Mouse (Mus musculus): ENCODE measurements around the gene Pde7b.

GRCm38 (mm10) chr10:20507732-20508412 lies 217.0 kb downstream of the Pde7b start:
- no peak for TF ChIP-seq CTCF (conservative IDR thresholded peaks at IDR 0.05; ENCODE audit: insufficient read depth, insufficient read length, low read depth, low read length)
- TF ChIP-seq POLR2A (IDR thresholded peaks at IDR 0.05; ENCODE audit: low read depth, low read length): no peak
